Mouse (Mus musculus): ENCODE measurements at regions not wholly inside any gene's neighbourhood (a gene's known extent, or its start where the extent isn't known, plus 50 kb on each side); places are given as distances from the start of the nearest gene placed in this dataset.

- TF ChIP-seq CTCF (IDR thresholded peaks at IDR 0.05; ENCODE audit: control insufficient read depth, insufficient read depth, insufficient replicate concordance, low read depth, low read length) (no peak), POLR2A (IDR thresholded peaks at IDR 0.05; ENCODE audit: control insufficient read depth, low read depth, low read length) (no peak)
Measured at GRCm38 (mm10) chr11:21024521-21024920, 66.6 kb upstream of the Peli1 start.

Data from testis, adult 2 months (tissue).